Mouse (Mus musculus): ENCODE data around the gene Khdrbs2.
"Not testable (repeated sequence)": the region's sequence is repeated elsewhere in the genome, so short reads cannot be mapped to it uniquely, and the experiment has no call there.

The Khdrbs2 gene

DNA sequence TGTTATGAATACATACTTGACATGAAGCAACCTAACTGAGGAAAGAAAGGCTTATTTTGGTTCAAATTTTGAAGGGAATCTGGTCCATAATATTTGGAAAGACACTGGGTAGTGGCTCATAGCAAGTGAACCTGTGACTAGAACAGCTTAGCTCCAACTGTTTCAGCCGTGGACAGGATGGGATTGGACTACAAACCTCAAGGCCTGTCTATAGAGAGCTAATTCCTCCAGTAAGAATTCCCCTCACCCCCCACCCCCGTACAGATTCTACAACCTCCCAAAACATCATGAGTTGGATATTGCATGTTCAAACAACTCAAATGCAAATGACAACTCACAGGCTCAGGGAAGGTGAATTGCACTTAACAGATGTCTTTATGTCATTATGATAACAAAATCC lies 298.5 kb downstream of the Khdrbs2 start:
- no peak for DNase-seq

GRCm38 (mm10) chr1:32471502-32472214 lies 299.1 kb downstream of the Khdrbs2 start:
- no peak for DNase-seq

- DNase-seq, result no peak
Observed at GRCm38 (mm10) chr1:32487944-32488343, 315.4 kb downstream of the Khdrbs2 start.

- DNase-seq, result no peak
Observed at GRCm38 (mm10) chr1:32503381-32503780, 330.9 kb downstream of the Khdrbs2 start.

DNA sequence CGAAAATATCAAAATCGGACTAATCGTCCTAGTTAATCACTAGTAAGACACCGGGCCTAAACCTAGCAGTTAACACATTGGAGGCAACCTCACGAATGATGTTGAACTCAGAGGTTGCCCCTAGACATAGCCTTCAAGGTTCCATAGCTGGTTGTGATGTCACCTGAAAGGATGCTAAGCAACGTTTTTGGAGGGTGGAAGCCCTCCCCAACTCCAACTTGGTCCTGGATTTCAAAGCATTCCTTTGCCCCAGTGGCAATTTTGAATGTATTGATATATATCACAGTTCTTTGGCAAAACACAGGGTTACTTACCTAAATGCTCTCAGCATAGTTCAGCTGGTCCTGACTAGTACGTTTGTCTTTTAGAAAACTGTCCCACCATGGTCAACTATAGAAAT lies 374.7 kb downstream of the Khdrbs2 start, which contains the start of gene Gm5415:
Gene Gm5415, minus strand, starts transcription at position 101 of the 400 bp plus-strand sequence.
- not testable (repeated sequence) for DNase-seq

DNA sequence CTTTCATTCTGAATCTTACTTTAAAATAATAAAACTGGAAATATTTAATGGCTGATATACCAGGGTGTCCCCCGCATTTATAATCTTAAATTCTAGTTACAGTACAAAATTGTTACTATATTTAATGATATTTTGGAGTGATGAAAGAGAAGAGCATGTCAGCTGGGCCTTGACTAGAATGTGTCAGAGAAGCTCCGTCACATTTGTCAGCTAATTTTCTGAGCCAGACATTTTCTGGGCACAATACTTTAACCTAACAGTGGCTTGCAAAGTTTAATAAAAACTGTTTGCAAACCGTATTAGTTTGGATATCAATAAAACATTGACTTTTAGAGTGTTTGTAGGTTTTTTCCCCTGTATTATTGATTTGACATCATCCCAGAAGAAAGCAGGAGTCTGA lies 380.9 kb downstream of the Khdrbs2 start:
- DNase-seq, result no peak

GRCm38 (mm10) chr1:32553925-32554324 lies 381.4 kb downstream of the Khdrbs2 start:
- no peak for DNase-seq

DNA sequence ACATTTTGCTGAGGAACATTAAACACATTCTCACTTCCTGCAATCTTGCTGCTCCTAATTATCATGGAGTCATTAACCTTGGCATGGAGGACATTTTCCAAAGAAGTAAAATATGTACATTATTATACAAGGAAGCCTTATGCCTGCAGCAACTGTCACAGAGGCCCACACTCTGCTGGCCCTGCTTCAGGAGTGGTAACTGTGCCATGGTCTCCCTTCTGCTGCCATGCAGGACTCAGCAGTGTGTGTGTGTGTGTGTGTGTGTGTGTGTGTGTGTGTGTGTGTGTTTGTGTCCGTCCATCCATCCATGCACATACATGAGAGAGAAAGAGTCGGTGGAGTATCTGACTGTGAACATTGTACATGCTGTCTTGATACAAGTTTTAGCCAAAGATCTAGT lies 396.4 kb downstream of the Khdrbs2 start:
- no peak for DNase-seq

- no peak for DNase-seq
Observed at GRCm38 (mm10) chr1:32626060-32626459, 453.5 kb downstream of the Khdrbs2 start.

- DNase-seq, result no peak
Observed at GRCm38 (mm10) chr1:32632415-32633354, 460.2 kb downstream of the Khdrbs2 start.

- no peak for DNase-seq
Observed at GRCm38 (mm10) chr1:32633404-32633803, 460.9 kb downstream of the Khdrbs2 start.

DNA sequence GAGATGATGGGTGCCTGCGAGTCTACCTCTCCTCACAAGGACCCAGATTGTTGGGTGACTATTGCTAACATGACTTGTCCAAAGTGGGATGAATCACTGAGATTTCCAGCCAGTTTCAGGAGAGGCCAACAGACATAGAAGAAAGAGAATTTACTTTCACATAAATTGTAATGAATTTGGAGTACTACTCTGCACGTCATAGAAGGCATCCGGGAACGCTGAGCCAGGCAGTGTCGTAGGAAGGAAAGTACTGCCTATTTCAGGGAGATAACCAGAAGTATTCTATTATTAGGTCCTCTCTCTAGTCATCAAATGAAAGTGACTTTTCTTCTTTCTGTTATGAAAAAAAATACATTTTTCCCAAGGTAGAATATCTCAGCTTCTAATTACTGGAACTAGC lies 466.6 kb downstream of the Khdrbs2 start:
- DNase-seq, result no peak

DNA sequence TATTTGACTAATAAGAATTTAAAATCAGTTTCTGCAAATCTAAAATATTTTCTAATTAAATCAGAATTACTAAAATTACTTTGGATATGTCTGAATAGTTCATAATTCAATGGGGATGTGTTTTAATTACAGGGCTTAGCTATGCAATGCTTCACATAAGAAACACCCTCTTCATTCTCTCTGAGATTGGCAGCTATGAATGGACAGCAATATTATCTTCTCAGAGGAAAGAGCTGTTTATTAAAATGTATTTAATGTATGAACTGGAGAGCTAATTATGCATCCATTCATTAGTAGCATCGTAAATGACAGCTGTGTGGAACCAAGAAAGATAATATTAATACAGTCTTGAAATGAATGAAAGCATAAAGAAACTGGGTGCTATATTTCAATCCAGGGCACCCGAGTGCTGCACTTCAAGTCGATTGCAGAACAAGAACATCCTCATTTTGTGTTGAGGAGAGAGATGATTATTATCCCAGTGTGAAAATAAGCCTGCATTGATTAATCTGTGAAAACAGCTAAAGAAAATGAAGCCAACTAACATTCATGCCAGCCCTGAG lies 477.2 kb downstream of the Khdrbs2 start:
- no peak for DNase-seq

DNA sequence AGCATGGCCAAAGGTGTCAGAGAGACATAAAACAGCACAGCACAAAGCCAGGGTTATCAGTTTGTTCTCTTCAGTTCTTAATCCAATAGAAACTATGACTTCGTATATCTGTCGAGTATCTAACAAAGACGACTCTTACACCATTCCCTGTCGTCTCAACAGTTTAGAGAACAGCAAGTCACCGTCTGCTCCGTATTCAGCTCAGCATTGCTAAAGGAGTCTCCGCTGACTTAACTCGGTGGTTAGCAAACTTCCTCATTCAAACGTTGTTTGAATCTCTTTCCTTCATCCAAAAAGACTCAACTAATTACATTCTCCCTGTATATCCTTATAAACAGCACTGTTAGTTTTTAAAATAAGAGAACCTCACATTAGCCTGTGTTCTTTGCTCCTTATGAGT lies 521.3 kb downstream of the Khdrbs2 start:
- DNase-seq, result no peak

DNA sequence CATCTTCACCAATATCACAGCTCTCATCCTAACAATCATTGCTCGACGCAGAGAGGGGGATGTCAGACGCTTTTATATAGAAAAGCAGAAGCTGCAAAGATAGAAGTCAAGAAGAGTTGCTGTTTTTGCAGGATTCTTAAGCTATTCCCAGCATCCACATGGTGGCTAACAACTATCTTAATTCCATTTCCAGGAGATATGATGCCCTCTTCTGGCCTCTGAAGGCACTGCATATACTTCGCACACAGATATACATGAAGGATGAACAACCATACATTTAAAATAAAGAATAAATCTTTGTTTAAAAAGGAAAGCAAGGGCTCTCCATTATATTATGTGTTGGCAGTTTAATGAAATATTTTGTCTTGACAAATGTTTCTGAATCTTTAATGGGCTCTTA lies 527.6 kb downstream of the Khdrbs2 start:
- DNase-seq, result no peak

DNA sequence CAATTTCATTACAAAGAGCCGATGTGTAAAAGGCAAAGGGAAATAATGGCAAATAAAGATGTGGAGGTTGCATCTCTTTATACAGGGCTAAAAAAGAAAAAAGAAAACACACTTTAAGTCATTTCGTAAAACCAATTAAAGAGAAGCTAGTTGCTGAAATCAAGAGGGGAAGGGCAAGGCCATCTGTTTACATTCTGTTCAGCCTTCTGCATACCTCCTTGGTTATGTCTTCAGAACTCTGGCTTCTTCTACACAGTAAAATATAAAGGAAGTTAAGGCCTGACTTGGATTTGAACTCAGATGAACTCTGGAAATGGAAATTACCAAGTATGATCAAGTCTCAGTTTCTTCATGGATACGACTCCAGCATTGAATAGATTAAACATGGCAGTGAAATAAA lies 528.8 kb downstream of the Khdrbs2 start:
- DNase-seq, result no peak

Measured in kidney, postnatal 4 days (tissue).